Mouse (Mus musculus): ENCODE results near the gene Csnk1g2. TPM values are rescaled to one million over a fixed set of nuclear protein-coding genes. Genes with fewer than 3 reads are reported as not detected.

The Csnk1g2 gene
- polyA plus RNA-seq, 1 experiment from 2014 or later, result 9.8 TPM

GRCm38 (mm10) chr10:80606737-80607350, 15.8 kb upstream of the Csnk1g2 start:
- H3K4me1 ChIP-seq (ENCODE audit: control insufficient read depth, low read depth, low read length), result peaks cover 38% of the 10 kb centered on the region
- 88% methylated on average over 34 of the region's 34 CpGs for WGBS (ENCODE audit: insufficient replicate concordance)
- no peak overlapping the region for H3K4me3 ChIP-seq (ENCODE audit: low read depth, low read length)
- peaks cover 23% of the 10 kb centered on the region for H3K36me3 ChIP-seq (ENCODE audit: control insufficient read depth, insufficient read depth)
- H3K9ac ChIP-seq (ENCODE audit: low read depth, low read length), result no peak overlapping the region
- H3K27ac ChIP-seq (ENCODE audit: low read length), result no peak overlapping the region
- H3K27me3 ChIP-seq (ENCODE audit: control insufficient read depth, insufficient read depth, low read depth, low read length), result no peaks in the 10 kb centered on the region
- no peak overlapping the region for H3K4me2 ChIP-seq (ENCODE audit: low read depth, low read length)
- ATAC-seq (ENCODE audit: low read depth), result no peak
- H3K9me3 ChIP-seq (replicated peaks; ENCODE audit: control insufficient read depth, low read length), result no peaks in the 10 kb centered on the region

GRCm38 (mm10) chr10:80608435-80608834, 14.2 kb upstream of the Csnk1g2 start:
- Histone ChIP-seq H3K9me3 (replicated peaks; ENCODE audit: control insufficient read depth, low read length) (no peaks in the 10 kb centered on the region), H3K4me1 (ENCODE audit: control insufficient read depth, low read depth, low read length) (peaks cover 28% of the 10 kb centered on the region), H3K4me2 (ENCODE audit: low read depth, low read length) (no peak overlapping the region), H3K4me3 (ENCODE audit: low read depth, low read length) (no peak overlapping the region), H3K27ac (ENCODE audit: low read length) (no peak overlapping the region), H3K27me3 (ENCODE audit: control insufficient read depth, insufficient read depth, low read depth, low read length) (no peaks in the 10 kb centered on the region), H3K36me3 (ENCODE audit: control insufficient read depth, insufficient read depth) (peaks cover 26% of the 10 kb centered on the region), H3K9ac (ENCODE audit: low read depth, low read length) (no peak overlapping the region)
- 60% methylated on average over 3 of the region's 3 CpGs for WGBS (ENCODE audit: insufficient replicate concordance)
- no peak for ATAC-seq (ENCODE audit: low read depth)

- no peak overlapping the region for H3K4me3 ChIP-seq (ENCODE audit: low read depth, low read length)
- H3K9me3 ChIP-seq (replicated peaks; ENCODE audit: control insufficient read depth, low read length), result no peaks in the 10 kb centered on the region
- ATAC-seq (ENCODE audit: low read depth), result no peak
- peaks cover 19% of the 10 kb centered on the region for H3K4me1 ChIP-seq (ENCODE audit: control insufficient read depth, low read depth, low read length)
- H3K27me3 ChIP-seq (ENCODE audit: control insufficient read depth, insufficient read depth, low read depth, low read length), result no peaks in the 10 kb centered on the region
- no peak overlapping the region for H3K4me2 ChIP-seq (ENCODE audit: low read depth, low read length)
- H3K27ac ChIP-seq (ENCODE audit: low read length), result no peak overlapping the region; the same call in 1 of the 2 replicates
- 85% methylated on average over 10 of the region's 10 CpGs for WGBS (ENCODE audit: insufficient replicate concordance)
- peaks cover 28% of the 10 kb centered on the region for H3K36me3 ChIP-seq (ENCODE audit: control insufficient read depth, insufficient read depth)
- H3K9ac ChIP-seq (ENCODE audit: low read depth, low read length), result no peak overlapping the region
Measured at GRCm38 (mm10) chr10:80609269-80609924, 13.2 kb upstream of the Csnk1g2 start.

- H3K9me3 ChIP-seq (replicated peaks; ENCODE audit: control insufficient read depth, low read length), result no peaks in the 10 kb centered on the region
- H3K27ac ChIP-seq (ENCODE audit: low read length), result no peak overlapping the region; the same call in 1 of the 2 replicates
- H3K4me1 ChIP-seq (ENCODE audit: control insufficient read depth, low read depth, low read length), result peaks cover 10% of the 10 kb centered on the region
- no peaks in the 10 kb centered on the region for H3K27me3 ChIP-seq (ENCODE audit: control insufficient read depth, insufficient read depth, low read depth, low read length)
- no peak for ATAC-seq (ENCODE audit: low read depth)
- H3K4me3 ChIP-seq (ENCODE audit: low read depth, low read length), result no peak overlapping the region
- H3K36me3 ChIP-seq (ENCODE audit: control insufficient read depth, insufficient read depth), result peaks cover 28% of the 10 kb centered on the region
- no peak overlapping the region for H3K9ac ChIP-seq (ENCODE audit: low read depth, low read length)
- no peak overlapping the region for H3K4me2 ChIP-seq (ENCODE audit: low read depth, low read length)
- WGBS (ENCODE audit: insufficient replicate concordance), result 74% methylated on average over 9 of the region's 9 CpGs
Measured at GRCm38 (mm10) chr10:80610116-80610785, 12.4 kb upstream of the Csnk1g2 start.

- Histone ChIP-seq H3K4me2 (ENCODE audit: low read depth, low read length) (no peak overlapping the region), H3K4me1 (ENCODE audit: control insufficient read depth, low read depth, low read length) (peaks cover 8% of the 10 kb centered on the region), H3K27ac (ENCODE audit: low read length) (no peak overlapping the region), H3K27me3 (ENCODE audit: control insufficient read depth, insufficient read depth, low read depth, low read length) (no peaks in the 10 kb centered on the region), H3K9me3 (replicated peaks; ENCODE audit: control insufficient read depth, low read length) (no peaks in the 10 kb centered on the region), H3K36me3 (ENCODE audit: control insufficient read depth, insufficient read depth) (peaks cover 31% of the 10 kb centered on the region), H3K4me3 (ENCODE audit: low read depth, low read length) (no peak overlapping the region), H3K9ac (ENCODE audit: low read depth, low read length) (no peak overlapping the region)
- 0 out of 2 replicates have a peak, but pooled peaks have one; percentile 32 for ATAC-seq (ENCODE audit: low read depth)
- WGBS (ENCODE audit: insufficient replicate concordance), result 42% methylated on average over 4 of the region's 4 CpGs
Measured at GRCm38 (mm10) chr10:80611024-80611423, 11.6 kb upstream of the Csnk1g2 start.

GRCm38 (mm10) chr10:80611905-80612304, 10.7 kb upstream of the Csnk1g2 start:
- 79% methylated on average over 3 of the region's 3 CpGs for WGBS (ENCODE audit: insufficient replicate concordance)
- peaks cover 3% of the 10 kb centered on the region; the same call in 1 of the 2 replicates for H3K4me1 ChIP-seq (ENCODE audit: control insufficient read depth, low read depth, low read length)

GRCm38 (mm10) chr10:80613821-80614220, 8.8 kb upstream of the Csnk1g2 start:
- Histone ChIP-seq H3K9ac (ENCODE audit: low read depth, low read length) (no peak overlapping the region), H3K4me3 (ENCODE audit: low read depth, low read length) (no peak overlapping the region), H3K27ac (ENCODE audit: low read length) (no peak overlapping the region), H3K27me3 (ENCODE audit: control insufficient read depth, insufficient read depth, low read depth, low read length) (no peaks in the 10 kb centered on the region), H3K36me3 (ENCODE audit: control insufficient read depth, insufficient read depth) (peaks cover 8% of the 10 kb centered on the region), H3K4me2 (ENCODE audit: low read depth, low read length) (no peak overlapping the region), H3K9me3 (replicated peaks; ENCODE audit: control insufficient read depth, low read length) (no peaks in the 10 kb centered on the region), H3K4me1 (ENCODE audit: control insufficient read depth, low read depth, low read length) (peaks cover 3% of the 10 kb centered on the region; the same call in 1 of the 2 replicates)
- ATAC-seq (ENCODE audit: low read depth), result no peak
- 75% methylated on average over 3 of the region's 3 CpGs for WGBS (ENCODE audit: insufficient replicate concordance)

More at GRCm38 (mm10) chr10:80611905-80612304, 10.7 kb upstream of the Csnk1g2 start:
- no peak overlapping the region for H3K4me2 ChIP-seq (ENCODE audit: low read depth, low read length)
- no peak overlapping the region; the same call in 1 of the 2 replicates for H3K27ac ChIP-seq (ENCODE audit: low read length)
- H3K4me3 ChIP-seq (ENCODE audit: low read depth, low read length), result no peak overlapping the region
- H3K9ac ChIP-seq (ENCODE audit: low read depth, low read length), result no peak overlapping the region
- ATAC-seq (ENCODE audit: low read depth), result no peak
- peaks cover 22% of the 10 kb centered on the region for H3K36me3 ChIP-seq (ENCODE audit: control insufficient read depth, insufficient read depth)
- H3K9me3 ChIP-seq (replicated peaks; ENCODE audit: control insufficient read depth, low read length), result no peaks in the 10 kb centered on the region
- H3K27me3 ChIP-seq (ENCODE audit: control insufficient read depth, insufficient read depth, low read depth, low read length), result no peaks in the 10 kb centered on the region

- no peak for ATAC-seq (ENCODE audit: low read depth)
Measured at GRCm38 (mm10) chr10:80614351-80614750, 8.3 kb upstream of the Csnk1g2 start.

GRCm38 (mm10) chr10:80618181-80618580, 4.5 kb upstream of the Csnk1g2 start:
- H3K27me3 ChIP-seq (ENCODE audit: control insufficient read depth, insufficient read depth, low read depth, low read length), result no peaks in the 10 kb centered on the region
- H3K4me1 ChIP-seq (ENCODE audit: control insufficient read depth, low read depth, low read length), result peaks cover 11% of the 10 kb centered on the region
- H3K27ac ChIP-seq (ENCODE audit: low read length), result 0 out of 2 replicates have a peak overlapping the region, but pooled peaks have one; percentile 3
- H3K4me2 ChIP-seq (ENCODE audit: low read depth, low read length), result no peak overlapping the region
- no peaks in the 10 kb centered on the region for H3K9me3 ChIP-seq (replicated peaks; ENCODE audit: control insufficient read depth, low read length)
- peaks cover 8% of the 10 kb centered on the region for H3K36me3 ChIP-seq (ENCODE audit: control insufficient read depth, insufficient read depth)
- no peak overlapping the region for H3K4me3 ChIP-seq (ENCODE audit: low read depth, low read length)
- WGBS (ENCODE audit: insufficient replicate concordance), result 45% methylated on average over 9 of the region's 9 CpGs
- H3K9ac ChIP-seq (ENCODE audit: low read depth, low read length), result no peak overlapping the region
- ATAC-seq (ENCODE audit: low read depth), result no peak

More at GRCm38 (mm10) chr10:80614351-80614750, 8.3 kb upstream of the Csnk1g2 start:
- Histone ChIP-seq H3K9ac (ENCODE audit: low read depth, low read length) (no peak overlapping the region), H3K4me2 (ENCODE audit: low read depth, low read length) (no peak overlapping the region), H3K4me1 (ENCODE audit: control insufficient read depth, low read depth, low read length) (peaks cover 3% of the 10 kb centered on the region; the same call in 1 of the 2 replicates), H3K27ac (ENCODE audit: low read length) (no peak overlapping the region), H3K27me3 (ENCODE audit: control insufficient read depth, insufficient read depth, low read depth, low read length) (no peaks in the 10 kb centered on the region), H3K4me3 (ENCODE audit: low read depth, low read length) (no peak overlapping the region), H3K36me3 (ENCODE audit: control insufficient read depth, insufficient read depth) (peaks cover 8% of the 10 kb centered on the region), H3K9me3 (replicated peaks; ENCODE audit: control insufficient read depth, low read length) (no peaks in the 10 kb centered on the region)
- 67% methylated on average over 6 of the region's 6 CpGs for WGBS (ENCODE audit: insufficient replicate concordance)

All from liver, embryonic 16.5 days (tissue).